Mouse (Mus musculus): Measurements from ENCODE around the gene Mip. TPM values are rescaled to one million over a fixed set of nuclear protein-coding genes. Genes with fewer than 3 reads are reported as not detected.
A peak's percentile ranks its signal among the peaks of the same experiment; 100 is the strongest.
"Not testable (repeated sequence)": the region's sequence is repeated elsewhere in the genome, so short reads cannot be mapped to it uniquely, and the experiment has no call there.

The Mip gene
- polyA plus RNA-seq, 1 experiment: not detected

GRCm38 (mm10) chr10:128263393-128264310 is 38.0 kb downstream of the Mip start:
- no peaks in the 10 kb centered on the region for H3K9me3 ChIP-seq
- peaks cover 27% of the 10 kb centered on the region for H3K4me1 ChIP-seq
- no peak overlapping the region for H3K4me3 ChIP-seq (replicated peaks)
- no peaks in the 10 kb centered on the region for H3K36me3 ChIP-seq (replicated peaks; ENCODE audit: low read length)
- TF ChIP-seq FLI1 (IDR thresholded peaks at IDR 0.05; ENCODE audit: low read length) (no peak), GATA1 (IDR thresholded peaks at IDR 0.05; ENCODE audit: borderline replicate concordance, low read length) (no peak)
- H3K27me3 ChIP-seq (replicated peaks): no peaks in the 10 kb centered on the region

- H3K4me3 ChIP-seq (replicated peaks): peak within 1 kb of the TSS; percentile 98
- TF ChIP-seq FLI1 (IDR thresholded peaks at IDR 0.05; ENCODE audit: low read length) (no peak), GATA1 (IDR thresholded peaks at IDR 0.05; ENCODE audit: borderline replicate concordance, low read length) (no peak)
- peaks cover 5% of the 10 kb centered on the region for H3K36me3 ChIP-seq (replicated peaks; ENCODE audit: low read length)
- no peaks in the 10 kb centered on the region for H3K9me3 ChIP-seq
- peaks cover 37% of the 10 kb centered on the region for H3K4me1 ChIP-seq
- no peaks in the 10 kb centered on the region for H3K27me3 ChIP-seq (replicated peaks)
Measured at GRCm38 (mm10) chr10:128268371-128268770, 42.7 kb downstream of the Mip start, which contains the start of gene Apof. TSS of gene Apof (plus strand) at chr10:128268671.

- no peaks in the 10 kb centered on the region for H3K9me3 ChIP-seq
Measured at GRCm38 (mm10) chr10:128269206-128269910, 43.7 kb downstream of the Mip start.

GRCm38 (mm10) chr10:128270287-128270841 is 44.7 kb downstream of the Mip start, which contains the start of gene Stat2:
TSS of gene Stat2 (plus strand) at chr10:128270559.
- Histone ChIP-seq H3K36me3 (replicated peaks; ENCODE audit: low read length) (peaks cover 21% of the 10 kb centered on the region), H3K27me3 (replicated peaks) (no peaks in the 10 kb centered on the region), H3K4me3 (replicated peaks) (peak within 1 kb of the TSS; percentile 98), H3K9me3 (no peaks in the 10 kb centered on the region), H3K4me1 (peaks cover 38% of the 10 kb centered on the region)
- TF ChIP-seq FLI1 (IDR thresholded peaks at IDR 0.05; ENCODE audit: low read length) (no peak), GATA1 (IDR thresholded peaks at IDR 0.05; ENCODE audit: borderline replicate concordance, low read length) (no peak)

More at GRCm38 (mm10) chr10:128269206-128269910, 43.7 kb downstream of the Mip start:
- no peak for TF ChIP-seq GATA1 (IDR thresholded peaks at IDR 0.05; ENCODE audit: borderline replicate concordance, low read length)
- Histone ChIP-seq H3K36me3 (replicated peaks; ENCODE audit: low read length) (peaks cover 13% of the 10 kb centered on the region), H3K27me3 (replicated peaks) (no peaks in the 10 kb centered on the region), H3K4me3 (replicated peaks) (peak overlapping the region; percentile 98), H3K4me1 (peaks cover 33% of the 10 kb centered on the region)

- no peak for TF ChIP-seq FLI1 (IDR thresholded peaks at IDR 0.05; ENCODE audit: low read length)
- TF ChIP-seq GATA1 (IDR thresholded peaks at IDR 0.05; ENCODE audit: borderline replicate concordance, low read length): no peak
- H3K36me3 ChIP-seq (replicated peaks; ENCODE audit: low read length): peaks cover 23% of the 10 kb centered on the region
- peak overlapping the region; percentile 98 for H3K4me3 ChIP-seq (replicated peaks)
- H3K27me3 ChIP-seq (replicated peaks): no peaks in the 10 kb centered on the region
- H3K4me1 ChIP-seq: peaks cover 37% of the 10 kb centered on the region
- H3K9me3 ChIP-seq: no peaks in the 10 kb centered on the region
Measured at GRCm38 (mm10) chr10:128270866-128271265, 45.2 kb downstream of the Mip start.

GRCm38 (mm10) chr10:128271883-128272282 is 46.2 kb downstream of the Mip start:
- Histone ChIP-seq H3K9me3 (no peaks in the 10 kb centered on the region), H3K4me1 (peaks cover 37% of the 10 kb centered on the region), H3K36me3 (replicated peaks; ENCODE audit: low read length) (peaks cover 33% of the 10 kb centered on the region), H3K27me3 (replicated peaks) (no peaks in the 10 kb centered on the region), H3K4me3 (replicated peaks) (peak overlapping the region; percentile 81)
- TF ChIP-seq FLI1 (IDR thresholded peaks at IDR 0.05; ENCODE audit: low read length) (no peak), GATA1 (IDR thresholded peaks at IDR 0.05; ENCODE audit: borderline replicate concordance, low read length) (no peak)

GRCm38 (mm10) chr10:128272819-128273439 is 47.3 kb downstream of the Mip start:
- H3K4me1 ChIP-seq: peaks cover 37% of the 10 kb centered on the region
- H3K9me3 ChIP-seq; H3K27me3 ChIP-seq (replicated peaks); H3K4me3 ChIP-seq (replicated peaks): not testable (repeated sequence)
- peaks cover 44% of the 10 kb centered on the region for H3K36me3 ChIP-seq (replicated peaks; ENCODE audit: low read length)

- Histone ChIP-seq H3K36me3 (replicated peaks; ENCODE audit: low read length) (peaks cover 67% of the 10 kb centered on the region), H3K4me1 (peaks cover 21% of the 10 kb centered on the region)
- not testable (repeated sequence) for H3K27me3 ChIP-seq (replicated peaks); H3K4me3 ChIP-seq (replicated peaks); H3K9me3 ChIP-seq
Measured at GRCm38 (mm10) chr10:128275374-128275773, 49.7 kb downstream of the Mip start.

GRCm38 (mm10) chr10:128278158-128278557 is 52.5 kb downstream of the Mip start:
- H3K4me1 ChIP-seq: peaks cover 10% of the 10 kb centered on the region; the same call in 1 of the 2 replicates
- H3K36me3 ChIP-seq (replicated peaks; ENCODE audit: low read length): peaks cover 91% of the 10 kb centered on the region
- no peak overlapping the region for H3K4me3 ChIP-seq (replicated peaks)
- H3K9me3 ChIP-seq: no peaks in the 10 kb centered on the region
- H3K27me3 ChIP-seq (replicated peaks): no peaks in the 10 kb centered on the region
- TF ChIP-seq FLI1 (IDR thresholded peaks at IDR 0.05; ENCODE audit: low read length) (no peak), GATA1 (IDR thresholded peaks at IDR 0.05; ENCODE audit: borderline replicate concordance, low read length) (no peak)

All from megakaryocyte, embryonic 14.5 days (primary cell).